Mouse (Mus musculus): ENCODE data around the gene Itch.
"Not testable (repeated sequence)": the region's sequence is repeated elsewhere in the genome, so short reads cannot be mapped to it uniquely, and the experiment has no call there.

Gene Itch

DNA sequence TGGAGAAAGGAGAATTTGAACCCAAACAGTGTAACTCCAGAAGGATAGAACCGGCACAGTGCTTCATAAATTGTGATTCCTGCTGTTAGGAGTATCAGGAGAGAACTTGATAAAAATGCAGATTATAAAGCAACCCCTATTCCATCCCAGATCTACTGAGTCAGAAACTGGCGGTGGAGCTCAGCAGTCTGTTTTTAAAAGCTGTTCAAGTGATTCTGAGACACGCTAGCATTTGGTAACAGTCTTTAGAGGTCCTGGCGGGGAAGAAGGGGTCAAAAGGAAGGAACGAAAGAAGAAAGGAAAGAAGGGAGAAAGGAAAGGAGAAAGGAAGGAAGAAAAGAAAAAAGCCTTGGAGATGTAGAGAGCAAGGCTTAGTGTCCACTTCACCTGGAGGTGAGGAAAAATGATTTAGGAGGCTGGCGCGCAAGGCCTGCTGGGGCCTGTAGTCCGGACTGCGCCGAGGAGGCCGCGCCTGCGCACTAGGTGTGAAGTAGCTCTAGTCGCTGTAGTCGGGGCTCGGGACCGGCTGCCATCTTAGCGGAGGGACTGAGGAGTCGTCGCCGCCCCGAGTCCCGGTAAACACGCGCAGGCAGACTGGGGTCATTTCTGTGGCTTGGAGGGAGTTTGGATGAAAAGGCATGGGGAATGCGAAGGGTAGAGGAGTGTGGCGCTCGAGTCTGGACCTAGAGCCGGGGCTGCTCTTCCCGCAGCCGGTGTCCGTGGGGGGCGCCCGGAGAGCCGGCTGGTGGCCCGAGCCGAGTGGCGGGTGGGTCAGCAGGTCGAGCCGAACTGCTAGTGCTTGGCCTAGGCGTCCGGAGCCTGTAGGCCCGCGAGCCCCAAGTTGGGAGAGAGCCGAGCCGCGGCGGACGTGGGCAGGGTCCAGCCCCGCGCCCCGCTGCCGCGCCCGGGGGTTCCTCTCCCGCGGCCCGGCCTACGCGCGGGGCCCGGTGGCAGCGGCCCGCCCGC lies at the start of gene Itch:
Gene Itch, plus strand, starts transcription at position 499 of the 966 bp plus-strand sequence.
- DNase-seq (ENCODE audit: low read depth, low spot score) = peak; percentile 80

DNA sequence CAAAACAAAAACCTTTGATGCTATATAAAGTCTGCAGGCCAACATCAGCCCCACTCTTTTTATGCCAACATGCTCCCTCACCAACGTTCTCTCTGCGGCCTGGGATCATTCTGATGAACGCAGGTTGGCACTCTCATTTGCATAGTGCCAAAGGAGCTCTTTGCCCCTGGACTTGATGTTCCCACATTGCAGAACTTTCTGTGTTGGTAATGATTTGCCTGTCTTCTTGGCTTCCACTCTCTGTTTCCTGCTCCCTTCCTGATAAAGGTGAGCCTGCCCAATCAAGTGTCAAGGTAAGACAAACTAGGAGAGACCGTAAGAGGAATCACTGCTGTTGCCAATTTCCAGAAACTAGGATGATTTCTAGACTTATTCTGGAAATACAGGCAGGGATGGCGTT lies 48.8 kb upstream of the Itch start:
- no peak for DNase-seq (ENCODE audit: low read depth, low spot score)

DNA sequence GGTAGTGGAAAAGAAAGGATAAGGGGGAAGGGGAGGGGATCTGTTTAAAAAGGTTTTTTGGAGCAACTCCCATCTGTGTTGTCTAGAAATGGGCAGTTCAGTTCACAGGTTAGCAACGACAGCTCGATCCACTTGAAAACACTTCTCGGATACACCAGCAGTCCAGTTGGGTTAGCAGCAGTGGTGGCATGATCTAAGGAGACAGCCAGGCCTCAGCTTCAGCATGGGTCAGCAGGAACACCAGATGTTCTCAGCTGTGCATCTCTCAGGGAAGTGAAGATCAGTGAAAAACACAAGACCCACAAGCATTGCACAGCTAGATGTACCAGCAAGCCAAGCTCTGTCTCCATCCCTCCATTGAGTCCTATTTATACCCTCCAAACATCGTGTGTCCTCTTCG lies 47.0 kb upstream of the Itch start:
- DNase-seq (ENCODE audit: low read depth, low spot score) = no peak

DNA sequence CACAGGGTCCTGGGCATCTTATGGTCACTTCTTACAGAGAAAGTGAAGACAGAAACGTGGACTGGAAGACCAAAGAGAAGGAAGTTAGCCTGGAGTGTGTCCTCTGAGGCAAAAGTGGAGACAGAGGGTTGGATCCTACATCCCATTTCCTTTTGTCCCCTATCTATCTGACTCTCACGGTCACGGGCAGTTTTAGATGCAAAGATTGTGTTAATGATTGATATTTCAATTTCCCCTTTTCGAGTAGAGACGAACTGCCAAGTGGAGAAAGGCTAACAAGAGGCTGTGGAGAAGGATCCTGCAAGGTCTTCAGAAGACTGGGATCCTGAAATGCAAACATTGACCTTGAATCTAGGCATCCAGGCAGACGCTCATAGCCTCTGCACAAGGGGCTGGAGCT lies 45.0 kb upstream of the Itch start:
- no peak for DNase-seq (ENCODE audit: low read depth, low spot score)

DNA sequence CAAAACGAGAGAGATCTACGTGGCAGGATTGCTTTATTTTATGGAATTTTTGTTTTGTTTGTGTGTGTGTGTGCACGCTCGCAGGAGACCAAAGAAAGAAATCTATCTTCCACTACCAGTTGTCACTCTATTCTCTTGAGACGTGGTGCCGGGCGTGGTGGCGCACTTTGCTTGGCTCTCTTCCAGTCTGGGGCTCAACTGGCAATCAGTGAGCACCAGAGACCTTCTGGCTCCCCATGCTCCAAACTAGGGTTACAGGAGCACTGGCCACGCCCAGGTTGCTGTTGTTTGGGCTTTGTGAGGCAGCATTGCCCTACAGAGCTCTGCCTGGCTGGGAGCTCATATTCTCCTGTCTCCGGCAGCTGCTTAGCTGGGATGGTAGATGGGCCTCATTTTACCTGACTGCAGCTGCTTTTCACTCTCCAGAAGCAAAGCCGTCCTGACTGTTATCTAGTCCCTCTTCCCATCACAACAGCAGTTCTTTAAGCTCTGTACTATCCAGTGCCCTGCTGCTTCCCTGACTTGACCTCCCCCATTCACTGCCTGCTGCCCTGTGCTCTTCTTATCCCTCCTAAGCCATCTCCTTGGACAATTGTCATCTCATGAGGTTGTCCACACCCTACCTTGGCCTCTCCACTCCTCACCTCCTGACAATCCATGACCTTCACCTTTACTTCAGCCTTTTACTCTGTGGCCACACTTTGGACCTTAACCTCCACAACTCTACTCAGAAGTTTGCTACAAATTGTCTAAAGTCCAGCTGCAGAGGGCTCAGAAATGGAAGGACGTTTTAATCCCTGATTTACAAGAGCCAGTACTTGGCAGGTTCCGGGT lies 42.2 kb upstream of the Itch start:
- DNase-seq (ENCODE audit: low read depth, low spot score) = no peak

DNA sequence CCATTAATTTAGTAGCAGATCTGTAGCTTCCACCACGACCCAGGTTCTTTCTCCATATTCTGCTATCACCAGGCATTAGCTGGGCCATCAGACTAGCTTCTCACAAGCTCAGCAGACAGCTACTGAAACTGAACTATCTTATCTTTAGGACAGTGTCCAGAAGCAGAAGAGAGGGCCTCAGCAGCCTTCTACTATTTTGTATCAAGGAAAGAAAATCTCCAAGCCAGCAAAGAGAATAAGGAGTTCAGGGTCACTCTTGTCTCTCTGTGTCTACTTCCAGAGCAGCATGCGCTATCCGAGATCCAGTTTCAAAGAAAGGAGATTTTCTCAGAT lies 41.6 kb upstream of the Itch start:
- DNase-seq (ENCODE audit: low read depth, low spot score) = no peak

DNA sequence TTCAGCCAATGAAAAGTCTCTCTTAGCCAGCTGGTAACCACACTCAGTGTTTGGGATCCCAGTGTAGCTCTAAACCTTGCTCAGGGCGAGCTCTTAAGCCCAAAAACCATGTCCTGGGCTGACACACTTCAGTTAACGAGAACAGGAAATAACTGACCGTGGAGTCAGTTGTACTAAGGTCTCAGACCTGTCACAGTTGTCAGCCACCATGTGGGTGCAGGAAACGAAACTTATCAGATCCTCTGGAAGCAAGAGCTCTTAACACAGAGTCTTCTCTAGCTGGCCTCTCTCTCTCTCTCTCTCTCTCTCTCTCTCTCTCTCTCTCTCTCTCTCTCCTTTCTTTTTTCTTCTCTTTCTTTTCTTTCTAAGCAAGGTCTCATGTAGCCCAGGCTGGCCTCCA lies 39.9 kb upstream of the Itch start:
- DNase-seq (ENCODE audit: low read depth, low spot score) = no peak

DNA sequence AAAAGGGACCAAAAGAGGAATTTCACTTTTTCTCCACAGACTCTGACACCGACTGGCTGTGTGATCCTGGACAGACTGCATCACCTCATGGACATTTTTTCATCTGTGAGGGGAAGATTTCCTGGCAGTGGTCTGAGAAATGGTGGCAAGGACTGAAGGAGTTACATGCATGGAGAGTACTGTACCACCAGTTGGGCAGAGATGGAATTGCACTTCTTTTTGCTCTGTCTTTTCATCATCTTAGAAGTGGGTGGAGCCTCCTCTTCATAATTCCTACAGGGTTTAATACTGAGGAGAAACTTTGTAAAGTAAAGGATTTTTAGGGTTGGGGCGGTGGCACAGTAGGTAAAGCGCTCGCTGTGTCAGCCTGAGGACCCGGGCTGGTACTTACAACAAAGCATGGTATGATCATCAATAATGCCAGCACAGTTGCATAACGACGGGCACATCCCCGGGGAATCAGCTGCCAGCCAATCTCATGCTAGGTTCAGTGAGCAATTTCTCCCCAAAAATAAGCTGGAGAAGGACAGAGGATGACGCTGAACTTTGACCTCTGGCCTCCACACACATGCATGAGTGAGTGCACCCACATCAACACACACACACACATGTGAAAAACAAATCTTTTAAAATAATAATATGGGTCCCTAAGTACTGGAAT lies 34.5 kb upstream of the Itch start:
- no peak for DNase-seq (ENCODE audit: low read depth, low spot score)

DNA sequence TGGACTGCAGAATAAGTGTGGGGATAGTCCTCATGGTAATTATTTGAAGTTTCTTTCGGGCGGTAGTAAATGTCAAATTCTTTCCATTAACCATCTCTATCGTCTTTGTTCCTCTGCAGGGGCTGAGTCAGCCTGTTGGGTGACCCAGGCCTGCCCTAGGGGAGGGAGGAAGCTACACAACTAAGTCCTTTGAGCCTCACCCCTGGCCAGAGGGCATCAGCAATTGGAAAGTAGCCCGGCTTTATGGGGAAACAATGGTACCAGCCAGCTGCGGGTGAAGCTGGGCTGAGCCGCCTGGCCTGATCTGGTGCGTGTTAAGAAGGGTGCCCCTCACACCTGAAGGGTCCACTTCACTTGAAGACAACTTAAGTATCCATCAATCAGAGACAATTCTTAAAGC lies 33.9 kb upstream of the Itch start:
- no peak for DNase-seq (ENCODE audit: low read depth, low spot score)

DNA sequence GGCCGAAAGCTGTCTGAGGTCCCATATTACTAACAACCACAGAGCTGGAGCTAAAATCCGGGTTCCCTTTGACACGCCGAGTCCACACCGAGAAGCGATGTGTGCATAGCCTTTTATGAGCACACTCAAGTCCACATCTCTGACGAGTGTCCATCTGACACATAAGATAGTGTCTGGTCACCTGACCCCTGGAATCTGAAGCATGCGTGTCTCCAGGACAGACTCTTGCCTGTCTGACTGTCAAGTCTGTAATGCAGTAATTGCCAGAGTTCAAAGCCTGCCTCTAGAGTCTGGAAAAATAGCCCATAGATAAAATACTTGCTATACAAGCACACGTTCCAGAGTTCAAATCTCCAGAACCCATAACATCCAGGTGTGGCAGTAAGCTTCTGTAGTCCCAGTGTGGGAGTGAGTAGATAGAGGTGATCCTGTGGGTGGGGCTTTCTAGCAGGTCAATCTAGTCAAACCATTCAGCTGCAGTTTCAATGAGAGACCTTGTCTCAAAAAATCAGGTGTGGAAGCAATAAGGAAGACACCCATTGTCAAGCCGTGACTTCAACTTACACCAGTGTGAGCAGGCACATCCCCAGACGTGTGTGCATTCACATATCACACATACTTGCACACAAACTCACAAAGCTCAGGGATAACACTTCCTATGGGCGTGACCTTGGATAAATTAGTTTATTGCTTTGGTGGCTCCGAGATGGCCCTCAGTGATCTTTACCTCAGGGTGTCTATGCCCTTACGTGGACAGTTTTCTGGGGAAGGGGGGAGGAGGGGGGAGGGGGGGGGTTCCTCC lies 33.1 kb upstream of the Itch start:
- DNase-seq (ENCODE audit: low read depth, low spot score) = no peak

DNA sequence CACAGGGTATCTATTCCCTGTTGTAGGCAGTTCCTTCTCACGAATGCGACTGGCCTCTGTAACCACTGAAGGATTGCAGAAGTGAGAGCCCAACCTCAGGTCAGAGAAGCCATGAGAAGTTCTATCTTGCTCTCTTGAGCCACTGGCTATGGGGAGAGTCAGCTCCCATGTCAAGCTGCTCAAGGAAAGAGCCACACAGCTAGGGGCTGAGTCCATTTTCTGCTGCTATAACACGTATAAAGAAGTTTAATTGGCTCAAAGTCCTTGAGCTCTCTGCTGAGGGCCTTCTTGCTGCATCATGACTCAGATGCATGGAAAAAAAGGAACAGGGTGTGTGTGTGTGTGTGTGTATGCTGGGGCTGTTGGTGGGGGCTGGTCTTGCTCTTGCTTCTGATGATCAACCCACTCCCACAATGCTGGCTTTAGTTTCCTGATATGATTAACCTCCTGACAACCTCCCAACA lies 32.5 kb upstream of the Itch start:
- DNase-seq (ENCODE audit: low read depth, low spot score) = no peak

DNA sequence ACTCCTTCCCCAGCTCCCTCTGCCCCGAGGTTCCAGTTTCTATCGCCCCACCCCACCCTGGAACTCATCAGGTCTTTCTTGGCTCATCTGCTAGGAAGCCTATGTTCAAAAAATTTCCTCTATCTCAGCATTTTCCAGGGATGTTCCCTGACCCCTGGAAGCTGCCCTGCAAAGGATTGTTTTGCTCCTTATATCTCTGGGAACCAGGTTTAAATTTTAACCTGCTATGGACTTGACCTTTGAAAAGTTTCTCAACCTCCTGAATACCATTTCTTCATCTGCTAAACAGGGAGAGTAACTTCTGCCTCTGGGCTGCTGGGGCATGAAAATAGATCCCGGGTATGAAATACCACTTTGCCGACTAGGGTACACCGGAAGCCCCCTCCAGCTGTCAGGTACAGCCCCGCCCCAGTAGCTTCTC lies 31.5 kb upstream of the Itch start:
- no peak for DNase-seq (ENCODE audit: low read depth, low spot score)

DNA sequence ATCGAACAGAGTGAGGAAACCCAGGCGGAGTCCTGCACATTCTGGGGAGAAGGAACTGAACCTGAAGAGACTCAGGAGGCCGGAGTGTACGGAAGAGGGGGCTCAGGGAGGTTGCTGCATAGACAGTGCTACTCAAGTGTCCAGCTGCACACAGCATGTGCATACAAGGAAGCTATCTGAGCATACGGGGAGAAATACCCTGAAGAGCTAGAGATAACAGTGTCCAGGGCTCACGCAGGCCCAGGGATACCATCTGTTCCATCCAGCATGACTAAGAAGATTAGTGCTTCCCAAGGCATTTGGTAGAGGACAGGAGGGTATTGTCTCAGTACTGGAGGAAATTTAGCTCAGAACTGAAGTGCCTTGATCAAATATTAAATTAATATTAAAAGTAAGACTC lies 29.7 kb upstream of the Itch start:
- DNase-seq (ENCODE audit: low read depth, low spot score) = no peak

DNA sequence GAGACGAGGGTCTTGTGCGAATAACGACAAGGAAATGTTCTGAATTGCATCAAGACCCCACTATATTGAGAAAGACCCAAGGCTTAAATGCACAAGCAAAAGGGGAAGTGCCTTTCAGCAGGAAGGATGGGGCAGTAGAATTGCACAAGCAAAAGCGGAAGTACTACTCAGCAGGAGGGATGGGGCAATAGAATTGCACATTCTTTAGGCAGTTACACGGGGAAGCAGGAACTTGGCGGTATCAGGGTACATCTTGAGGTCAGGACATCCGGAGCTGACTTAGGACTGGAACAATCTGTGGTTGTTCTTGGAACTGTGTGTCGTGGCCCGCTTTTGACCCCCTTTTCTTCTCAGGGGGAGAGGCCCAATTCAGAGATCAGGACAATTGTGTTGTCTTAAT lies 26.0 kb upstream of the Itch start:
- not testable (repeated sequence) for DNase-seq (ENCODE audit: low read depth, low spot score)

DNA sequence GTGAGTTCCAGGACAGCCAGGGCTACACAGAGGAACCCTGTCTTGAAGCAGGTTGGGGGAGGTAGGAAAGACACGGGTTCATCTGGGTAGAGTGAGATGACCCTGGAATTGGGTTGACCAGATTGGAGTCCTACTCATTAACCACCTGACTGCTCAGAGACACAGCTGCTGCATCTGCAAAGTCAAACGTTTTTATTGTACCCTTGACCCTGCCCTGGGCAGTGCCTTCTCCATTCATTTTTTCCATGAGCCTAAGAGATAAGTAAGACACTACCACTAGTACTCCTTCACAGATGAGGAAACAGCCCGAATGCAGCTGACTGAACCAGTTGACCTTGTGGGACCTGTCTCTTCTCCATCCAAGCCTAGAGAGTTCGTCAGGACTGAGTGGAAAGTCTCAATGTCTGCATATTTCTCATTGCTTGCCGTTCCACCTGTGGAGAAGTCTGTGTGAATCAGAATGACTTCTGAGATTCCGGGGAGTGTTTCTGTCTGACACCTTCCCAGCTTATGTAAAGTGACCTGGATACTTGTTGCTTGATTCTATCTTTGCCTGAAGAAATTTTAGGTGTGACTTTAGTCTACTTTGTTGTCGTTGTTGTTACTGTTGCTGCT lies 18.0 kb upstream of the Itch start:
- DNase-seq (ENCODE audit: low read depth, low spot score) = no peak

DNA sequence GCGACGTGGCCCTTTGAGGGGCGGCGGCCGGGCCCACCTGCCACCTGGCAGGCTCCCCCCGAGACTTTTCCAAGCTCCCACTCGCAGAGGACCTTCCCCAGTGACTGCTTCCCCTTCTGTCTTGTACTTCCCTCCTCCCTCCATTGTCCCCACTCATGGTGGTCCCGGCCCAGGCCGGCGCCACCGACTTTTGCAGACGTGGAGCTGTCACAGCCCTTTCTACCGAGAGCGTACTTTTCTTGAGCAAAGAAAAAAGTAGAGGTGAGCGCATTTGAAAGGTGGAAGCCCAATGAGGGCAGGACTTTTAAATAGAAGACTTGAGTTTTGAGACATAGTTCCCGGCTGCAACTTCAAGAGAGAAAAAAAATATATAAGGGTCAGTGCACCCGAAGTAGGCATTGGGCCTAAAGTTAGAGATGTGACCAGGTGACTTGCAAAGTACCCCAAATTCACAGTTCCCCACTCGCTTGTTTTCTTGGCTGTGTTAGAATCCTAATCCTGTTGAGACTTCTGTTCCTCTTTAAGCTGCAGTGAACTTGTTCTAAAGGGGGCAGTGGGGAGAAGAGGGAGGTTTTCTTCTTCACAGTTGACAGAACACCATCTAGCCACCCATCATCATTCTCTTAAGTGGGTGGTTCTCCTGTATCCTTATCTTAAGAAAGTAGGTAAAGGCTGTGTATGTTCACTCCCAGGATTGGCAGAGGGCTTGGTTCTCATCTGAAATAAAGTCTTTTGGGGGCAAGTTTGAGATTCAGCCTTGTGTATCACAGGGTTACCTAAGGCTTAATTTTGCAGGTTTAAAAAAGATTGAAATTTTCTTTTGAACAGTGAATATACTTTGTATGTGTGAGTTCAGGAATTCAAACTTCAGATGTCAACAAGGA lies 910 bp downstream of the Itch start:
- no peak for DNase-seq (ENCODE audit: low read depth, low spot score)

DNA sequence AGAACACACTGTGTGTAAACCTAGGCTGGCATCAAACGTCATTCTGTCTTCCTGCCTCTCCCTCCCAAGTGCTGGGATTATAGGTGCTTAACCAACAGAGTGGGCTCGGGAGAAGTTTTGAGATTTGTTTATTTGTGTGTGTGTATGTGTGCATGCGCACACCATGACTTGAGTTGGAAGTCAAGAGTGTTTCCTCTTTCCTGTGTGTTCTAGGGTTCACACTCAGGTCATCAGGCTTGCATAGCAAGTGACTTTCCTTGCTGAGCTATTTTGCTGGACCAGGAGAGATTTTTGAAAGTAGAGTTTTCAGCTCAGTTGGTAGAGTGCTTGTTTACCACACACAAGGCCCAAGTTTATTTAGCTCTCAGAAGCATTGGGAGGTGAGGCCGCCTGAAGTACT lies 1.8 kb downstream of the Itch start:
- no peak for DNase-seq (ENCODE audit: low read depth, low spot score)

DNA sequence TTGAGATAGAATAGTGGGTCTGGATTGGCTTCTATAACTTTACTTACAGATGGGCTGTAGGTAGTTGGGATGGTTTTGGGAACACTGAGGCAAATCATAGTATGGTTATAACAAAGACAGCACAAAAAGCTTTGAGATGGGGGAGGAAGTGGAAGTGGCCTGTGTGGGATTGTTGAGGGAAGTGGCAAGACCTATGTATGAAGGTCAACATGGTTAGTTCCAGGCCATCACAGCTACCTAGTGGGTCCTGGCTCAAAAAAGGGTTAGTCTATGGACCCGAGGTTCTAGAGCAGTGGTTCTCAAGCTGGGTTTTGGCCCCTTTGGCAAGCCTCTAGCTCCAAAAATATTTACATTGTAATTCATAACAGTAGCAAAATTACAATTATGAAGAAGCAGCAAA lies 2.2 kb downstream of the Itch start:
- DNase-seq (ENCODE audit: low read depth, low spot score) = no peak

DNA sequence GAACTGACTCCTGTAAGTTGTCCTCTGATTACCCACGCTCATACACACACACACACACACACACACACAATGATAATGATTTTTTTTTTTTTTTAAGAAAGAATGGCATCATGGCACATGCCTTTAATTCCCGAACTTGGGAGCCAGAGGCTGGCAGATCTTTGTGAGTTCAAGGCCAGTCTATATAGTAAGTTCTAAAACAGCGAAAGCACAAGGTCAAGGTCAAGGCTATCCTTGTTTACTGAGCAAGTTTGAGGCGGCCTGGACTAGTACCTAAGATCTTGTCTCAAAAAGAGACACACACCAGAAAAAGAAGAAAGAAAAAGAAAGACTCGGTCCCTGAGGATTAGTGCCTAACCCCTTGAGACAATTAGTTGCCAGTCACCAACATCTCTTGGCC lies 7.7 kb downstream of the Itch start:
- DNase-seq (ENCODE audit: low read depth, low spot score) = no peak

DNA sequence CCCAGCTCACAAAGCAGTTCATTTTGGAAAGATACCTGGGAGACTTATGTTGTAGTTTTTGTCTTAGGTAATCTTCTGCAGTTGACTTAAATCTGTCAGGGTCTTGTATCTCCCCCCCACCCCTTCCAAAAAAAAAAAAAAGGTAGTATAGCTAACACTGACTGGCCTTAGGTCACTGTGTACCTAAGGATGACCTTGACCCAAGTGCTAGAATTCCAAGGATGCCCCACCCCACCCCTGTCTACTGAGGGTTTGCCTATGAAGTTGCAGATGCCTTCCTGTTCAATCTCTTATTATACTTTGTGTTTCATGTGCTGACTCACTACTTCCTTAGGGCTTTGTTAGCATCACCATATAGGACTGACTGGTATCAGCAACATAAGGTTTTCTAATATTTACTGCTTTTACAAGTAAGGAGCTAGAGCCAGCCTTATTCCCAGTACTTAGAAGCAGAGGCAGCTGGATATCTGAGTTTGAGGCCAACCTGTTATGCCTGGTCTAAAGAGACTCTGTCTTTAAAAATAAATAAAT lies 8.8 kb downstream of the Itch start:
- no peak for DNase-seq (ENCODE audit: low read depth, low spot score)

Measured in brain, embryonic 18.5 days (tissue).